Mouse (Mus musculus): ENCODE measurements around the gene Crocc2. TPM values are rescaled to one million over a fixed set of nuclear protein-coding genes. Genes with fewer than 3 reads are reported as not detected.
A peak's percentile ranks its signal among the peaks of the same experiment; 100 is the strongest.
"Not testable (repeated sequence)": the region's sequence is repeated elsewhere in the genome, so short reads cannot be mapped to it uniquely, and the experiment has no call there.

Gene Crocc2
- polyA plus RNA-seq, 1 experiment from 2014 or later, result 0.02 TPM

GRCm38 (mm10) chr1:93173665-93174064 lies 5.1 kb downstream of the Crocc2 start:
- no peaks in the 10 kb centered on the region for H3K9me3 ChIP-seq (replicated peaks)
- H3K4me1 ChIP-seq, result peaks cover 27% of the 10 kb centered on the region
- 67% methylated on average over 4 of the region's 4 CpGs for WGBS
- DNase-seq (ENCODE audit: low spot score), result no peak
- no peaks in the 10 kb centered on the region for H3K36me3 ChIP-seq
- H3K27ac ChIP-seq (replicated peaks), result no peak overlapping the region
- no peak overlapping the region for H3K4me3 ChIP-seq
- peaks cover 37% of the 10 kb centered on the region for H3K27me3 ChIP-seq (ENCODE audit: low read depth, poor library complexity, severe bottlenecking)

- Histone ChIP-seq H3K9me3 (replicated peaks) (no peaks in the 10 kb centered on the region), H3K4me1 (peaks cover 25% of the 10 kb centered on the region), H3K4me3 (no peak overlapping the region), H3K27me3 (ENCODE audit: low read depth, poor library complexity, severe bottlenecking) (peaks cover 37% of the 10 kb centered on the region), H3K36me3 (no peaks in the 10 kb centered on the region), H3K27ac (replicated peaks) (no peak overlapping the region)
- 3% methylated on average over 4 of the region's 4 CpGs for WGBS
- peak; percentile 90 for DNase-seq (ENCODE audit: low spot score)
Measured at GRCm38 (mm10) chr1:93174399-93174798, 5.9 kb downstream of the Crocc2 start.

GRCm38 (mm10) chr1:93175849-93176248 lies 7.3 kb downstream of the Crocc2 start:
- peak overlapping the region; percentile 87 for H3K27ac ChIP-seq (replicated peaks)
- no peaks in the 10 kb centered on the region for H3K9me3 ChIP-seq (replicated peaks)
- H3K4me3 ChIP-seq, result peak overlapping the region; percentile 62
- H3K4me1 ChIP-seq, result peaks cover 25% of the 10 kb centered on the region
- peaks cover 37% of the 10 kb centered on the region for H3K27me3 ChIP-seq (ENCODE audit: low read depth, poor library complexity, severe bottlenecking)
- WGBS, result 20% methylated on average over 6 of the region's 6 CpGs
- DNase-seq (ENCODE audit: low spot score), result peak; percentile 18
- H3K36me3 ChIP-seq, result no peaks in the 10 kb centered on the region

- Histone ChIP-seq H3K4me1 (peaks cover 25% of the 10 kb centered on the region), H3K4me3 (peak overlapping the region; percentile 62), H3K36me3 (no peaks in the 10 kb centered on the region), H3K27ac (replicated peaks) (peak overlapping the region; percentile 87), H3K9me3 (replicated peaks) (no peaks in the 10 kb centered on the region), H3K27me3 (ENCODE audit: low read depth, poor library complexity, severe bottlenecking) (peaks cover 37% of the 10 kb centered on the region)
- peak; percentile 75 for DNase-seq (ENCODE audit: low spot score)
- WGBS, result 3% methylated on average over 44 of the region's 44 CpGs
Measured at GRCm38 (mm10) chr1:93176525-93177332, 8.2 kb downstream of the Crocc2 start.

GRCm38 (mm10) chr1:93182281-93182680 lies 13.8 kb downstream of the Crocc2 start:
- Histone ChIP-seq H3K27me3 (ENCODE audit: low read depth, poor library complexity, severe bottlenecking) (peaks cover 18% of the 10 kb centered on the region), H3K27ac (replicated peaks) (no peak overlapping the region), H3K4me1 (peaks cover 4% of the 10 kb centered on the region), H3K4me3 (no peak overlapping the region), H3K36me3 (no peaks in the 10 kb centered on the region), H3K9me3 (replicated peaks) (no peaks in the 10 kb centered on the region)
- 93% methylated on average over 7 of the region's 7 CpGs for WGBS
- DNase-seq (ENCODE audit: low spot score), result no peak

GRCm38 (mm10) chr1:93184071-93184828 lies 15.7 kb downstream of the Crocc2 start:
- no peak for DNase-seq (ENCODE audit: low spot score)

GRCm38 (mm10) chr1:93190726-93191305 lies 22.3 kb downstream of the Crocc2 start:
- Histone ChIP-seq H3K9me3 (replicated peaks) (no peaks in the 10 kb centered on the region), H3K27ac (replicated peaks) (no peak overlapping the region), H3K4me1 (peaks cover 10% of the 10 kb centered on the region), H3K36me3 (no peaks in the 10 kb centered on the region), H3K27me3 (ENCODE audit: low read depth, poor library complexity, severe bottlenecking) (peaks cover 34% of the 10 kb centered on the region), H3K4me3 (peak overlapping the region; percentile 32; the same call in 1 of the 2 replicates)
- no peak for DNase-seq (ENCODE audit: low spot score)
- 6% methylated on average over 17 of the region's 17 CpGs for WGBS

More at GRCm38 (mm10) chr1:93184071-93184828, 15.7 kb downstream of the Crocc2 start:
- Histone ChIP-seq H3K27ac (replicated peaks) (no peak overlapping the region), H3K4me1 (no peaks in the 10 kb centered on the region), H3K36me3 (no peaks in the 10 kb centered on the region), H3K27me3 (ENCODE audit: low read depth, poor library complexity, severe bottlenecking) (peaks cover 15% of the 10 kb centered on the region), H3K9me3 (replicated peaks) (no peaks in the 10 kb centered on the region), H3K4me3 (no peak overlapping the region)
- 80% methylated on average over 14 of the region's 14 CpGs for WGBS

- H3K27ac ChIP-seq (replicated peaks), result no peak overlapping the region
- H3K36me3 ChIP-seq, result no peaks in the 10 kb centered on the region
- no peak overlapping the region for H3K4me3 ChIP-seq
- 0 out of 2 replicates have a peak, but pooled peaks cover 3% of the 10 kb centered on the region for H3K9me3 ChIP-seq (replicated peaks)
- DNase-seq (ENCODE audit: low spot score), result no peak
- peaks cover 10% of the 10 kb centered on the region for H3K4me1 ChIP-seq
- WGBS, result 88% methylated on average over 3 of the region's 3 CpGs
- peaks cover 15% of the 10 kb centered on the region for H3K27me3 ChIP-seq (ENCODE audit: low read depth, poor library complexity, severe bottlenecking)
Measured at GRCm38 (mm10) chr1:93194961-93195360, 26.4 kb downstream of the Crocc2 start.

GRCm38 (mm10) chr1:93197454-93197853 lies 28.9 kb downstream of the Crocc2 start:
- not testable (repeated sequence) for DNase-seq (ENCODE audit: low spot score); H3K4me1 ChIP-seq

GRCm38 (mm10) chr1:93197916-93198315 lies 29.4 kb downstream of the Crocc2 start:
- 83% methylated on average over 3 of the region's 3 CpGs for WGBS
- Histone ChIP-seq H3K27ac (replicated peaks) (no peak overlapping the region), H3K4me1 (no peaks in the 10 kb centered on the region), H3K4me3 (no peak overlapping the region), H3K9me3 (replicated peaks) (0 out of 2 replicates have a peak, but pooled peaks cover 3% of the 10 kb centered on the region), H3K27me3 (ENCODE audit: low read depth, poor library complexity, severe bottlenecking) (no peaks in the 10 kb centered on the region), H3K36me3 (no peaks in the 10 kb centered on the region)
- DNase-seq (ENCODE audit: low spot score), result no peak

More at GRCm38 (mm10) chr1:93197454-93197853, 28.9 kb downstream of the Crocc2 start:
- H3K27ac ChIP-seq (replicated peaks); H3K9me3 ChIP-seq (replicated peaks); H3K27me3 ChIP-seq (ENCODE audit: low read depth, poor library complexity, severe bottlenecking); H3K4me3 ChIP-seq; H3K36me3 ChIP-seq: not testable (repeated sequence)
- 92% methylated on average over 2 of the region's 2 CpGs for WGBS

GRCm38 (mm10) chr1:93206277-93206970 lies 37.9 kb downstream of the Crocc2 start:
- H3K36me3 ChIP-seq, result no peaks in the 10 kb centered on the region
- 66% methylated on average over 12 of the region's 12 CpGs for WGBS
- no peaks in the 10 kb centered on the region; the same call in 1 of the 2 replicates for H3K27me3 ChIP-seq (ENCODE audit: low read depth, poor library complexity, severe bottlenecking)
- H3K4me1 ChIP-seq, result peaks cover 19% of the 10 kb centered on the region
- H3K9me3 ChIP-seq (replicated peaks), result no peaks in the 10 kb centered on the region
- H3K4me3 ChIP-seq, result no peak overlapping the region
- no peak for DNase-seq (ENCODE audit: low spot score)
- H3K27ac ChIP-seq (replicated peaks), result peak overlapping the region; percentile 7; the same call in 1 of the 2 replicates

- 95% methylated on average over 4 of the region's 4 CpGs for WGBS
- no peaks in the 10 kb centered on the region for H3K9me3 ChIP-seq (replicated peaks)
- H3K27me3 ChIP-seq (ENCODE audit: low read depth, poor library complexity, severe bottlenecking), result no peaks in the 10 kb centered on the region; the same call in 1 of the 2 replicates
- peaks cover 27% of the 10 kb centered on the region for H3K4me1 ChIP-seq
- H3K27ac ChIP-seq (replicated peaks), result no peak overlapping the region
- H3K36me3 ChIP-seq, result no peaks in the 10 kb centered on the region
- H3K4me3 ChIP-seq, result no peak overlapping the region
- no peak for DNase-seq (ENCODE audit: low spot score)
Measured at GRCm38 (mm10) chr1:93207536-93208064, 39.1 kb downstream of the Crocc2 start.
